Mouse (Mus musculus): Measurements from ENCODE around the gene Klf9. TPM values are rescaled to one million over a fixed set of nuclear protein-coding genes. Genes with fewer than 3 reads are reported as not detected.

Gene Klf9
- 1.8 and 1.9 TPM in 2 replicates for polyA plus RNA-seq (2015; fragmentation: Nextera tagmentation; extraction: Ambion mirVana)

- Histone ChIP-seq H3K27ac (peak within 1 kb of the TSS; percentile 39; the same call in 1 of the 2 replicates), H3K4me1 (peaks cover 24% of the 10 kb centered on the region), H3K4me3 (peak within 1 kb of the TSS; percentile 63), H3K9ac (peak within 1 kb of the TSS; percentile 67), H3K4me2 (replicated peaks) (peak within 1 kb of the TSS; percentile 98), H3K36me3 (no peaks in the 10 kb centered on the region), H3K9me3 (no peaks in the 10 kb centered on the region), H3K27me3 (peaks cover 41% of the 10 kb centered on the region)
- under 1% methylated on average over 52 of the region's 52 CpGs for WGBS
- peak; percentile 96 for ATAC-seq (ENCODE audit: low FRiP score, low read depth)
Observed at GRCm38 (mm10) chr19:23140689-23141317, at the start of gene Klf9. Gene Klf9 (plus strand): TSS chr19:23141226.

GRCm38 (mm10) chr19:23091586-23091985 is 49.4 kb upstream of the Klf9 start:
- ATAC-seq (ENCODE audit: low FRiP score, low read depth): no peak
- Histone ChIP-seq H3K36me3 (no peaks in the 10 kb centered on the region), H3K4me1 (no peaks in the 10 kb centered on the region), H3K4me3 (no peak overlapping the region), H3K9ac (no peak overlapping the region), H3K4me2 (replicated peaks) (no peak overlapping the region), H3K27me3 (no peaks in the 10 kb centered on the region), H3K27ac (no peak overlapping the region), H3K9me3 (no peaks in the 10 kb centered on the region)
- 89% methylated on average over 4 of the region's 4 CpGs for WGBS

GRCm38 (mm10) chr19:23093548-23093947 is 47.5 kb upstream of the Klf9 start:
- Histone ChIP-seq H3K4me1 (no peaks in the 10 kb centered on the region), H3K9me3 (no peaks in the 10 kb centered on the region), H3K4me3 (no peak overlapping the region), H3K36me3 (no peaks in the 10 kb centered on the region), H3K4me2 (replicated peaks) (no peak overlapping the region), H3K9ac (no peak overlapping the region), H3K27me3 (no peaks in the 10 kb centered on the region), H3K27ac (no peak overlapping the region)
- 83% methylated on average over 5 of the region's 5 CpGs for WGBS
- no peak for ATAC-seq (ENCODE audit: low FRiP score, low read depth)

GRCm38 (mm10) chr19:23094906-23095305 is 46.1 kb upstream of the Klf9 start:
- no peaks in the 10 kb centered on the region for H3K27me3 ChIP-seq
- no peaks in the 10 kb centered on the region for H3K36me3 ChIP-seq
- no peak overlapping the region for H3K4me3 ChIP-seq
- H3K9ac ChIP-seq: no peak overlapping the region
- ATAC-seq (ENCODE audit: low FRiP score, low read depth): no peak
- H3K27ac ChIP-seq: no peak overlapping the region
- no peaks in the 10 kb centered on the region for H3K4me1 ChIP-seq
- H3K9me3 ChIP-seq: no peaks in the 10 kb centered on the region
- 62% methylated on average over 3 of the region's 3 CpGs for WGBS
- no peak overlapping the region for H3K4me2 ChIP-seq (replicated peaks)

- no peak overlapping the region for H3K9ac ChIP-seq
- H3K4me2 ChIP-seq (replicated peaks): no peak overlapping the region
- no peaks in the 10 kb centered on the region for H3K27me3 ChIP-seq
- H3K36me3 ChIP-seq: no peaks in the 10 kb centered on the region
- 67% methylated on average over 5 of the region's 5 CpGs for WGBS
- no peak overlapping the region for H3K27ac ChIP-seq
- no peak overlapping the region for H3K4me3 ChIP-seq
- ATAC-seq (ENCODE audit: low FRiP score, low read depth): no peak
- H3K9me3 ChIP-seq: no peaks in the 10 kb centered on the region
- H3K4me1 ChIP-seq: no peaks in the 10 kb centered on the region
Observed at GRCm38 (mm10) chr19:23106859-23107258, 34.2 kb upstream of the Klf9 start.

- Histone ChIP-seq H3K27ac (no peak overlapping the region), H3K9me3 (no peaks in the 10 kb centered on the region), H3K9ac (no peak overlapping the region), H3K36me3 (no peaks in the 10 kb centered on the region), H3K4me2 (replicated peaks) (no peak overlapping the region), H3K4me1 (no peaks in the 10 kb centered on the region), H3K4me3 (no peak overlapping the region), H3K27me3 (no peaks in the 10 kb centered on the region)
- no peak for ATAC-seq (ENCODE audit: low FRiP score, low read depth)
- 56% methylated on average over 2 of the region's 2 CpGs for WGBS
Observed at GRCm38 (mm10) chr19:23107335-23107734, 33.7 kb upstream of the Klf9 start.

- Histone ChIP-seq H3K4me3 (no peak overlapping the region), H3K36me3 (no peaks in the 10 kb centered on the region), H3K27ac (no peak overlapping the region), H3K9me3 (no peaks in the 10 kb centered on the region), H3K4me1 (peaks cover 5% of the 10 kb centered on the region), H3K27me3 (no peaks in the 10 kb centered on the region; the same call in 1 of the 2 replicates), H3K4me2 (replicated peaks) (no peak overlapping the region), H3K9ac (no peak overlapping the region)
- 10% methylated on average over 10 of the region's 10 CpGs for WGBS
- no peak for ATAC-seq (ENCODE audit: low FRiP score, low read depth)
Observed at GRCm38 (mm10) chr19:23121875-23122274, 19.2 kb upstream of the Klf9 start.

- ATAC-seq (ENCODE audit: low FRiP score, low read depth): no peak
- H3K27me3 ChIP-seq: no peaks in the 10 kb centered on the region; the same call in 1 of the 2 replicates
- no peaks in the 10 kb centered on the region for H3K9me3 ChIP-seq
- no peak overlapping the region for H3K4me3 ChIP-seq
- H3K4me2 ChIP-seq (replicated peaks): no peak overlapping the region
- H3K4me1 ChIP-seq: peaks cover 5% of the 10 kb centered on the region
- WGBS: 77% methylated on average over 7 of the region's 7 CpGs
- H3K9ac ChIP-seq: no peak overlapping the region
- no peak overlapping the region for H3K27ac ChIP-seq
- no peaks in the 10 kb centered on the region for H3K36me3 ChIP-seq
Observed at GRCm38 (mm10) chr19:23124023-23124550, 16.9 kb upstream of the Klf9 start.

- H3K9ac ChIP-seq: no peak overlapping the region
- H3K9me3 ChIP-seq: no peaks in the 10 kb centered on the region
- ATAC-seq (ENCODE audit: low FRiP score, low read depth): no peak
- WGBS: 67% methylated on average over 9 of the region's 9 CpGs
- H3K4me1 ChIP-seq: peaks cover 5% of the 10 kb centered on the region
- no peak overlapping the region for H3K4me3 ChIP-seq
- no peak overlapping the region for H3K4me2 ChIP-seq (replicated peaks)
- H3K36me3 ChIP-seq: no peaks in the 10 kb centered on the region
- H3K27me3 ChIP-seq: no peaks in the 10 kb centered on the region; the same call in 1 of the 2 replicates
- no peak overlapping the region for H3K27ac ChIP-seq
Observed at GRCm38 (mm10) chr19:23125227-23126150, 15.5 kb upstream of the Klf9 start.

- H3K4me1 ChIP-seq: peaks cover 22% of the 10 kb centered on the region
- no peak overlapping the region for H3K4me3 ChIP-seq
- no peak overlapping the region for H3K4me2 ChIP-seq (replicated peaks)
- H3K27me3 ChIP-seq: peaks cover 43% of the 10 kb centered on the region
- no peak overlapping the region for H3K27ac ChIP-seq
- WGBS: 91% methylated on average over 2 of the region's 2 CpGs
- H3K9ac ChIP-seq: no peak overlapping the region
- ATAC-seq (ENCODE audit: low FRiP score, low read depth): no peak
- H3K9me3 ChIP-seq: peaks cover 6% of the 10 kb centered on the region; the same call in 1 of the 2 replicates
- H3K36me3 ChIP-seq: no peaks in the 10 kb centered on the region
Observed at GRCm38 (mm10) chr19:23129908-23130307, 11.1 kb upstream of the Klf9 start.

GRCm38 (mm10) chr19:23132106-23132635 is 8.9 kb upstream of the Klf9 start:
- no peaks in the 10 kb centered on the region for H3K36me3 ChIP-seq
- no peak for ATAC-seq (ENCODE audit: low FRiP score, low read depth)
- H3K4me2 ChIP-seq (replicated peaks): no peak overlapping the region
- peaks cover 34% of the 10 kb centered on the region for H3K4me1 ChIP-seq
- no peak overlapping the region for H3K27ac ChIP-seq
- H3K4me3 ChIP-seq: no peak overlapping the region
- peaks cover 6% of the 10 kb centered on the region; the same call in 1 of the 2 replicates for H3K9me3 ChIP-seq
- H3K27me3 ChIP-seq: peaks cover 61% of the 10 kb centered on the region
- H3K9ac ChIP-seq: no peak overlapping the region
- 52% methylated on average over 3 of the region's 3 CpGs for WGBS
